In genomic region chr9:107465657-107466056, GRCm38 (mm10) we compare ENCODE assay signal across 15 mouse cellular contexts.
A peak's percentile ranks its signal among the peaks of the same experiment; 100 is the strongest.
DNase-seq lines count a peak whose midpoint lies in the region; ATAC-seq and TF ChIP-seq lines count a peak whose summit lies in the region.
"Had no signal": no experiment of that assay in that cellular context is flagged by ENCODE, and none has a peak within 500 bp of the region (broad histone marks: within the 10 kb centered on the region; RNA-seq: fewer than 3 reads in every experiment).

No protein-coding gene starts in this region.

- no peak for TF ChIP-seq CTCF in forebrain, postnatal 0 days (IDR thresholded peaks at IDR 0.05; ENCODE audit: low read depth)
- no peak for TF ChIP-seq CTCF in midbrain, postnatal 0 days (IDR thresholded peaks at IDR 0.05)

- peaks cover 52% of the 10 kb centered on the region for H3K4me1 ChIP-seq in forebrain, embryonic 12.5 days
- peaks cover 10% of the 10 kb centered on the region; the same call in 1 of the 2 replicates for H3K4me1 ChIP-seq in forebrain, postnatal 0 days (ENCODE audit: insufficient read depth)
- peaks cover 54% of the 10 kb centered on the region for H3K4me1 ChIP-seq in neural tube, embryonic 13.5 days (replicated peaks)
- H3K4me1 ChIP-seq in neural tube, embryonic 15.5 days, result peaks cover 48% of the 10 kb centered on the region
- peaks cover 45% of the 10 kb centered on the region for H3K4me1 ChIP-seq in hindbrain, embryonic 14.5 days (replicated peaks; ENCODE audit: control insufficient read depth, insufficient read depth, low read length)
- peaks cover 5% of the 10 kb centered on the region; the same call in 1 of the 2 replicates for H3K4me1 ChIP-seq in midbrain, postnatal 0 days (ENCODE audit: insufficient read depth, low read length)

- 0 out of 2 replicates have a peak overlapping the region, but pooled peaks have one; percentile 31 for H3K27ac ChIP-seq in forebrain, embryonic 12.5 days
- H3K27ac ChIP-seq in forebrain, postnatal 0 days (ENCODE audit: low read depth, low read length), result no peak overlapping the region
- 0 out of 2 replicates have a peak overlapping the region, but pooled peaks have one; percentile 39 for H3K27ac ChIP-seq in neural tube, embryonic 13.5 days (replicated peaks)
- no peak overlapping the region for H3K27ac ChIP-seq in neural tube, embryonic 15.5 days (replicated peaks)
- H3K27ac ChIP-seq in hindbrain, embryonic 14.5 days, result no peak overlapping the region
- peak overlapping the region; percentile 74; the same call in 1 of the 2 replicates for H3K27ac ChIP-seq in midbrain, postnatal 0 days (ENCODE audit: low read depth, low read length)
- H3K27ac ChIP-seq: embryonic facial prominence, embryonic 13.5 days; kidney, embryonic 15.5 days; stomach, postnatal 0 days had no signal

- peaks cover 62% of the 10 kb centered on the region for H3K27me3 ChIP-seq in forebrain, embryonic 12.5 days
- H3K27me3 ChIP-seq in forebrain, postnatal 0 days (ENCODE audit: insufficient read depth, low read length), result peaks cover 5% of the 10 kb centered on the region
- no peaks in the 10 kb centered on the region for H3K27me3 ChIP-seq in neural tube, embryonic 13.5 days
- no peaks in the 10 kb centered on the region for H3K27me3 ChIP-seq in neural tube, embryonic 15.5 days (replicated peaks)
- H3K27me3 ChIP-seq in hindbrain, embryonic 14.5 days (ENCODE audit: control insufficient read depth, insufficient read depth, low read length), result no peaks in the 10 kb centered on the region
- H3K27me3 ChIP-seq in midbrain, postnatal 0 days (ENCODE audit: insufficient read depth, low read length), result no peaks in the 10 kb centered on the region

- 25% methylated on average over 6 of the region's 6 CpGs for WGBS in forebrain, embryonic 12.5 days
- 28% methylated on average over 6 of the region's 6 CpGs for WGBS in forebrain, postnatal 0 days
- WGBS in neural tube, embryonic 13.5 days, result 24% methylated on average over 6 of the region's 6 CpGs
- WGBS in neural tube, embryonic 15.5 days, result 26% methylated on average over 6 of the region's 6 CpGs
- WGBS in hindbrain, embryonic 14.5 days, result 23% methylated on average over 6 of the region's 6 CpGs
- whole genome bisulfite sequencing in midbrain, postnatal 0 days, result 12% methylated on average over 6 of the region's 6 CpGs

- no peaks in the 10 kb centered on the region for H3K9me3 ChIP-seq in forebrain, embryonic 12.5 days
- no peaks in the 10 kb centered on the region for H3K9me3 ChIP-seq in forebrain, postnatal 0 days (ENCODE audit: low read length)
- H3K9me3 ChIP-seq in neural tube, embryonic 13.5 days, result no peaks in the 10 kb centered on the region
- no peaks in the 10 kb centered on the region for H3K9me3 ChIP-seq in neural tube, embryonic 15.5 days (replicated peaks)
- no peaks in the 10 kb centered on the region for H3K9me3 ChIP-seq in hindbrain, embryonic 14.5 days (ENCODE audit: control insufficient read depth, low read length)
- no peaks in the 10 kb centered on the region for H3K9me3 ChIP-seq in midbrain, postnatal 0 days (ENCODE audit: low read length)
- H3K9me3 ChIP-seq: embryonic facial prominence, embryonic 13.5 days; kidney, embryonic 15.5 days had no signal

- no peak overlapping the region for H3K4me3 ChIP-seq in forebrain, embryonic 12.5 days (replicated peaks)
- no peak overlapping the region for H3K4me3 ChIP-seq in forebrain, postnatal 0 days (ENCODE audit: low read depth, low read length)
- H3K4me3 ChIP-seq in neural tube, embryonic 13.5 days, result no peak overlapping the region
- no peak overlapping the region for H3K4me3 ChIP-seq in neural tube, embryonic 15.5 days (replicated peaks)
- H3K4me3 ChIP-seq in hindbrain, embryonic 14.5 days (replicated peaks; ENCODE audit: low read length), result no peak overlapping the region
- no peak overlapping the region for H3K4me3 ChIP-seq in midbrain, postnatal 0 days (ENCODE audit: low read depth, low read length)
- H3K4me3 ChIP-seq: embryonic facial prominence, embryonic 13.5 days; kidney, embryonic 15.5 days had no signal

- H3K36me3 ChIP-seq in forebrain, embryonic 12.5 days (replicated peaks), result no peaks in the 10 kb centered on the region
- H3K36me3 ChIP-seq in forebrain, postnatal 0 days (ENCODE audit: insufficient read depth), result no peaks in the 10 kb centered on the region
- no peaks in the 10 kb centered on the region; the same call in 1 of the 2 replicates for H3K36me3 ChIP-seq in neural tube, embryonic 13.5 days
- 0 out of 2 replicates have a peak, but pooled peaks cover 3% of the 10 kb centered on the region for H3K36me3 ChIP-seq in neural tube, embryonic 15.5 days
- no peaks in the 10 kb centered on the region for H3K36me3 ChIP-seq in hindbrain, embryonic 14.5 days (replicated peaks; ENCODE audit: control insufficient read depth, insufficient read depth)
- H3K36me3 ChIP-seq in midbrain, postnatal 0 days (ENCODE audit: insufficient read depth, low read length), result no peaks in the 10 kb centered on the region
- H3K36me3 ChIP-seq: embryonic facial prominence, embryonic 13.5 days; kidney, embryonic 15.5 days had no signal

- H3K9ac ChIP-seq in forebrain, embryonic 12.5 days, result no peak overlapping the region
- no peak overlapping the region for H3K9ac ChIP-seq in forebrain, postnatal 0 days
- no peak overlapping the region for H3K9ac ChIP-seq in neural tube, embryonic 13.5 days
- H3K9ac ChIP-seq in neural tube, embryonic 15.5 days (replicated peaks), result no peak overlapping the region
- H3K9ac ChIP-seq in hindbrain, embryonic 14.5 days, result peak overlapping the region; percentile 44; the same call in 1 of the 2 replicates
- peak overlapping the region; percentile 19; the same call in 1 of the 2 replicates for H3K9ac ChIP-seq in midbrain, postnatal 0 days (replicated peaks; ENCODE audit: low read length, poor library complexity, severe bottlenecking)
- H3K9ac ChIP-seq: embryonic facial prominence, embryonic 13.5 days; kidney, embryonic 15.5 days; liver, postnatal 0 days had no signal

- ATAC-seq in forebrain, embryonic 12.5 days (ENCODE audit: low FRiP score), result no peak
- ATAC-seq in forebrain, postnatal 0 days, result no peak
- no peak for ATAC-seq in neural tube, embryonic 13.5 days (ENCODE audit: low read depth)
- ATAC-seq in neural tube, embryonic 15.5 days (ENCODE audit: low FRiP score), result no peak
- no peak for ATAC-seq in hindbrain, embryonic 14.5 days (ENCODE audit: low FRiP score)
- no peak for ATAC-seq in midbrain, postnatal 0 days (ENCODE audit: low FRiP score)
- ATAC-seq: liver, postnatal 0 days had no signal

- H3K4me2 ChIP-seq in forebrain, embryonic 12.5 days, result no peak overlapping the region
- H3K4me2 ChIP-seq in forebrain, postnatal 0 days (ENCODE audit: low read depth), result no peak overlapping the region
- H3K4me2 ChIP-seq in neural tube, embryonic 13.5 days, result no peak overlapping the region
- no peak overlapping the region for H3K4me2 ChIP-seq in neural tube, embryonic 15.5 days
- no peak overlapping the region for H3K4me2 ChIP-seq in hindbrain, embryonic 14.5 days (replicated peaks)
- no peak overlapping the region for H3K4me2 ChIP-seq in midbrain, postnatal 0 days (ENCODE audit: low read depth, low read length, poor library complexity, severe bottlenecking)
- H3K4me2 ChIP-seq: embryonic facial prominence, embryonic 13.5 days; kidney, embryonic 15.5 days had no signal

- no peak for DNase-seq in forebrain, postnatal 0 days
- DNase-seq in hindbrain, embryonic 14.5 days (ENCODE audit: low spot score), result no peak
- no peak for DNase-seq in midbrain, postnatal 0 days (ENCODE audit: low spot score)
- DNase-seq in gastrocnemius, postnatal 14 days, result no peak
- no peak for DNase-seq in frontal cortex, postnatal 14 days (ENCODE audit: low spot score in 2 of 2)
- DNase-seq: adrenal gland, postnatal 36 days; liver; liver, postnatal 0 days; thymus, postnatal 14 days had no signal

- intact Hi-C loops in gastrocnemius, postnatal 14 days (cut with DNase I; ENCODE audit: low total_unique reads), result loop anchor here (10.0 kb wide), 1 partner anchor 49 kb away; no protein-coding TSS in a partner anchor

Comparison
In these comparisons a context has a peak if more than half of its experiments do, and no peak if none do; other contexts are left out.
1. H3K27ac ChIP-seq: peak in forebrain, embryonic 12.5 days (single experiment), neural tube, embryonic 13.5 days (single experiment) and midbrain, postnatal 0 days (single experiment); none in forebrain, postnatal 0 days (single experiment), neural tube, embryonic 15.5 days (single experiment) and hindbrain, embryonic 14.5 days (single experiment).
2. H3K9ac ChIP-seq: peak in hindbrain, embryonic 14.5 days (single experiment) and midbrain, postnatal 0 days (single experiment); none in forebrain, embryonic 12.5 days (single experiment), forebrain, postnatal 0 days (single experiment), neural tube, embryonic 13.5 days (single experiment) and neural tube, embryonic 15.5 days (single experiment).